Mouse (Mus musculus): Measurements from ENCODE around the gene Myh7. TPM values are rescaled to one million over a fixed set of nuclear protein-coding genes. Genes with fewer than 3 reads are reported as not detected.

The Myh7 gene
- total RNA-seq, 1 experiment: 3.3 TPM

GRCm38 (mm10) chr14:54958503-54958902 is 35.9 kb downstream of the Myh7 start:
- no peaks in the 10 kb centered on the region for H3K36me3 ChIP-seq (ENCODE audit: control insufficient read depth, insufficient read depth, low read length, poor library complexity, severe bottlenecking)
- H3K9me3 ChIP-seq (ENCODE audit: control insufficient read depth, insufficient read depth, low read depth, low read length): no peaks in the 10 kb centered on the region
- H3K4me1 ChIP-seq (ENCODE audit: control insufficient read depth in 2 of 2, insufficient read depth in 2 of 2, low read length in 2 of 2, poor library complexity in 1 of 2): peaks cover 0 to 3% of the 10 kb centered on the region in 2 experiments; a peak in 1 of 4 replicates
- DNase-seq (ENCODE audit: low read depth, low spot score): no peak
- in situ Hi-C loops (cut with MboI; ENCODE audit: low sequenced_read_pairs in 2 of 2, unreplicated experiment in 2 of 2): no loop called here
- no peak overlapping the region for H3K4me3 ChIP-seq (ENCODE audit: insufficient read depth in 1 of 2, low read depth in 1 of 2, low read length in 2 of 2, poor library complexity in 1 of 2, severe bottlenecking in 1 of 2)
- no peak overlapping the region for H3K27ac ChIP-seq (ENCODE audit: insufficient read depth, low read depth, low read length, poor library complexity, severe bottlenecking)
- no peak for TF ChIP-seq CHD2 (IDR thresholded peaks at IDR 0.05; ENCODE audit: low read depth, low read length)
- no peak for TF ChIP-seq ZNF384 (IDR thresholded peaks at IDR 0.05; ENCODE audit: low read depth, low read length)
- no peak for TF ChIP-seq ZC3H11A (IDR thresholded peaks at IDR 0.05; ENCODE audit: borderline replicate concordance, low read depth, low read length)
- no peak overlapping the region for H3K9ac ChIP-seq (ENCODE audit: insufficient read depth, low read depth, low read length, poor library complexity, severe bottlenecking)

- Histone ChIP-seq H3K36me3 (ENCODE audit: control insufficient read depth, insufficient read depth, low read length, poor library complexity, severe bottlenecking) (no peaks in the 10 kb centered on the region), H3K9me3 (ENCODE audit: control insufficient read depth, insufficient read depth, low read depth, low read length) (no peaks in the 10 kb centered on the region), H3K9ac (ENCODE audit: insufficient read depth, low read depth, low read length, poor library complexity, severe bottlenecking) (peak overlapping the region; percentile 22; the same call in 1 of the 2 replicates), H3K4me3 (ENCODE audit: insufficient read depth in 1 of 2, low read depth in 1 of 2, low read length in 2 of 2, poor library complexity in 1 of 2, severe bottlenecking in 1 of 2) (peak overlapping the region; percentile 22 to 56; a peak in 2 of 4 replicates), H3K4me1 (ENCODE audit: control insufficient read depth in 2 of 2, insufficient read depth in 2 of 2, low read length in 2 of 2, poor library complexity in 1 of 2) (peaks cover 0 to 3% of the 10 kb centered on the region in 2 experiments; a peak in 1 of 4 replicates), H3K27ac (ENCODE audit: insufficient read depth, low read depth, low read length, poor library complexity, severe bottlenecking) (no peak overlapping the region)
- TF ChIP-seq ZC3H11A (IDR thresholded peaks at IDR 0.05; ENCODE audit: borderline replicate concordance, low read depth, low read length): no peak
- TF ChIP-seq MAFK (IDR thresholded peaks at IDR 0.05; ENCODE audit: insufficient read depth, low read depth, low read length): no peak
- in situ Hi-C loops (cut with MboI; ENCODE audit: low sequenced_read_pairs in 2 of 2, unreplicated experiment in 2 of 2): no loop called here
- DNase-seq (ENCODE audit: low read depth, low spot score): peak; percentile 72
Measured at GRCm38 (mm10) chr14:54956533-54956932, 37.9 kb downstream of the Myh7 start.

- H3K9me3 ChIP-seq (ENCODE audit: control insufficient read depth, insufficient read depth, low read depth, low read length): no peaks in the 10 kb centered on the region
- H3K9ac ChIP-seq (ENCODE audit: insufficient read depth, low read depth, low read length, poor library complexity, severe bottlenecking): no peak overlapping the region
- H3K27ac ChIP-seq (ENCODE audit: insufficient read depth, low read depth, low read length, poor library complexity, severe bottlenecking): no peak overlapping the region
- TF ChIP-seq HCFC1 (IDR thresholded peaks at IDR 0.05; ENCODE audit: borderline replicate concordance, insufficient read depth, low read length) (no peak), CHD2 (IDR thresholded peaks at IDR 0.05; ENCODE audit: low read depth, low read length) (no peak), ZC3H11A (IDR thresholded peaks at IDR 0.05; ENCODE audit: borderline replicate concordance, low read depth, low read length) (no peak), MAFK (IDR thresholded peaks at IDR 0.05; ENCODE audit: insufficient read depth, low read depth, low read length) (no peak), ZNF384 (IDR thresholded peaks at IDR 0.05; ENCODE audit: low read depth, low read length) (no peak)
- in situ Hi-C loops (cut with MboI; ENCODE audit: low sequenced_read_pairs in 2 of 2, unreplicated experiment in 2 of 2): no loop called here
- no peak for DNase-seq (ENCODE audit: low read depth, low spot score)
- H3K4me1 ChIP-seq (ENCODE audit: control insufficient read depth in 2 of 2, insufficient read depth in 2 of 2, low read length in 2 of 2, poor library complexity in 1 of 2): peaks cover 0 to 3% of the 10 kb centered on the region in 2 experiments; a peak in 1 of 4 replicates
- H3K4me3 ChIP-seq (ENCODE audit: insufficient read depth in 1 of 2, low read depth in 1 of 2, low read length in 2 of 2, poor library complexity in 1 of 2, severe bottlenecking in 1 of 2): no peak overlapping the region
- H3K36me3 ChIP-seq (ENCODE audit: control insufficient read depth, insufficient read depth, low read length, poor library complexity, severe bottlenecking): no peaks in the 10 kb centered on the region
Measured at GRCm38 (mm10) chr14:54955481-54955880, 38.9 kb downstream of the Myh7 start.

GRCm38 (mm10) chr14:54954474-54954873 is 40.0 kb downstream of the Myh7 start:
- H3K4me3 ChIP-seq (ENCODE audit: insufficient read depth in 1 of 2, low read depth in 1 of 2, low read length in 2 of 2, poor library complexity in 1 of 2, severe bottlenecking in 1 of 2): no peak overlapping the region
- H3K9me3 ChIP-seq (ENCODE audit: control insufficient read depth, insufficient read depth, low read depth, low read length): no peaks in the 10 kb centered on the region
- TF ChIP-seq ZNF384 (IDR thresholded peaks at IDR 0.05; ENCODE audit: low read depth, low read length): no peak
- TF ChIP-seq ZC3H11A (IDR thresholded peaks at IDR 0.05; ENCODE audit: borderline replicate concordance, low read depth, low read length): no peak
- no peak for TF ChIP-seq MAFK (IDR thresholded peaks at IDR 0.05; ENCODE audit: insufficient read depth, low read depth, low read length)
- TF ChIP-seq CHD2 (IDR thresholded peaks at IDR 0.05; ENCODE audit: low read depth, low read length): no peak
- no peak for TF ChIP-seq HCFC1 (IDR thresholded peaks at IDR 0.05; ENCODE audit: borderline replicate concordance, insufficient read depth, low read length)
- DNase-seq (ENCODE audit: low read depth, low spot score): no peak
- peaks cover 0 to 3% of the 10 kb centered on the region in 2 experiments; a peak in 1 of 4 replicates for H3K4me1 ChIP-seq (ENCODE audit: control insufficient read depth in 2 of 2, insufficient read depth in 2 of 2, low read length in 2 of 2, poor library complexity in 1 of 2)
- H3K36me3 ChIP-seq (ENCODE audit: control insufficient read depth, insufficient read depth, low read length, poor library complexity, severe bottlenecking): no peaks in the 10 kb centered on the region
- in situ Hi-C loops (cut with MboI; ENCODE audit: low sequenced_read_pairs in 2 of 2, unreplicated experiment in 2 of 2): no loop called here
- H3K27ac ChIP-seq (ENCODE audit: insufficient read depth, low read depth, low read length, poor library complexity, severe bottlenecking): no peak overlapping the region
- no peak overlapping the region for H3K9ac ChIP-seq (ENCODE audit: insufficient read depth, low read depth, low read length, poor library complexity, severe bottlenecking)

- DNase-seq (ENCODE audit: low read depth, low spot score): no peak
- no peak overlapping the region for H3K27ac ChIP-seq (ENCODE audit: insufficient read depth, low read depth, low read length, poor library complexity, severe bottlenecking)
- no peaks in the 10 kb centered on the region for H3K36me3 ChIP-seq (ENCODE audit: control insufficient read depth, insufficient read depth, low read length, poor library complexity, severe bottlenecking)
- no peak overlapping the region for H3K4me3 ChIP-seq (ENCODE audit: insufficient read depth in 1 of 2, low read depth in 1 of 2, low read length in 2 of 2, poor library complexity in 1 of 2, severe bottlenecking in 1 of 2)
- no peak overlapping the region for H3K9ac ChIP-seq (ENCODE audit: insufficient read depth, low read depth, low read length, poor library complexity, severe bottlenecking)
- H3K4me1 ChIP-seq (ENCODE audit: control insufficient read depth in 2 of 2, insufficient read depth in 2 of 2, low read length in 2 of 2, poor library complexity in 1 of 2): peaks cover 0 to 3% of the 10 kb centered on the region in 2 experiments; a peak in 1 of 4 replicates
- H3K9me3 ChIP-seq (ENCODE audit: control insufficient read depth, insufficient read depth, low read depth, low read length): no peaks in the 10 kb centered on the region
- in situ Hi-C loops (cut with MboI; ENCODE audit: low sequenced_read_pairs in 2 of 2, unreplicated experiment in 2 of 2): no loop called here
- no peak for TF ChIP-seq ZC3H11A (IDR thresholded peaks at IDR 0.05; ENCODE audit: borderline replicate concordance, low read depth, low read length)
- no peak for TF ChIP-seq MAFK (IDR thresholded peaks at IDR 0.05; ENCODE audit: insufficient read depth, low read depth, low read length)
- no peak for TF ChIP-seq HCFC1 (IDR thresholded peaks at IDR 0.05; ENCODE audit: borderline replicate concordance, insufficient read depth, low read length)
- TF ChIP-seq ZNF384 (IDR thresholded peaks at IDR 0.05; ENCODE audit: low read depth, low read length): no peak
- no peak for TF ChIP-seq CHD2 (IDR thresholded peaks at IDR 0.05; ENCODE audit: low read depth, low read length)
Measured at GRCm38 (mm10) chr14:54953664-54954206, 40.7 kb downstream of the Myh7 start.

Measured in ES-E14 (cell line).